Mouse (Mus musculus) left cerebral cortex, postnatal 14 days (tissue): ENCODE measurements around the gene Zmynd10. TPM values are rescaled to one million over a fixed set of nuclear protein-coding genes. Genes with fewer than 3 reads are reported as not detected.
"Not testable (repeated sequence)": the region's sequence is repeated elsewhere in the genome, so short reads cannot be mapped to it uniquely, and the experiment has no call there.

Experiments
- DNase-seq, 2 experiments: peaks; one replicate each; pipeline ENCODE4 v3.0.0; 2021 to 2022; ENCODE audit warnings: low spot score in 2 of 2, mixed read lengths in 1 of 2
- intact Hi-C: fragments of 180-260 bp; cut with DNase I; formaldehyde crosslinking; loops from one replicate; pipeline ENCODE4 v1.15.1; 2025
- total RNA-seq, 2 experiments: library from RNA; stranded (reverse); gene quantifications; 2 replicates each; pipeline ENCODE4 v1.2.3; 2021

Zmynd10 gene
- total RNA-seq, 2 experiments from 2014 or later = 2.3 to 3.1 TPM

DNA sequence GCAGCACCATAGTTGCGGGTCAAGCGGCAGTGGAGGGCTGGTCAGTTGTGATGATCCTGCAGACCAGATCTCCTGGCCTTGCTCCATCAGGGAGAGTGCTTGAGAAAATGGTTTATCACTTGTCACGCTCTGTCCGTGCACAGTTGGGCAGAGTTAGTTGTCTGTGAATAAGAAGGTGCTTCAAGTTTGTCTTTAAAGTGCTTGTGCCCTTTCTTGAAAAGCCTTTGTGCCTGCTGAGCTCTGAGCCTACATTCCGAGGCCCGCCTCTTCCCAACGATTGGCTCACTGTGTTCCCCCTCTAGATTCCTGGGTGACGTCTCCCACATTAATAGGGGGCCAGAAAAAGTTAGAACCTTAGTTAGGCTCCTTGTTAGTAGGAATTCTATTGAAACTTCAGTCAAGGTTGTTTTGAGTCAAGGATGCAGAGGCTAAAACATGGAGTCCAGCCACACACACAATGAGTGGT is 4.8 kb downstream of the Zmynd10 start:
- intact Hi-C loops = no loop called here
- no peak for DNase-seq

GRCm38 (mm10) chr9:107552690-107553393 is 5.7 kb downstream of the Zmynd10 start:
- no peak for DNase-seq
- intact Hi-C loops = no loop called here

- intact Hi-C loops = no loop called here
- DNase-seq = no peak
These were observed 6.6 kb downstream of the Zmynd10 start for GRCm38 (mm10) chr9:107553541-107554318.

DNA sequence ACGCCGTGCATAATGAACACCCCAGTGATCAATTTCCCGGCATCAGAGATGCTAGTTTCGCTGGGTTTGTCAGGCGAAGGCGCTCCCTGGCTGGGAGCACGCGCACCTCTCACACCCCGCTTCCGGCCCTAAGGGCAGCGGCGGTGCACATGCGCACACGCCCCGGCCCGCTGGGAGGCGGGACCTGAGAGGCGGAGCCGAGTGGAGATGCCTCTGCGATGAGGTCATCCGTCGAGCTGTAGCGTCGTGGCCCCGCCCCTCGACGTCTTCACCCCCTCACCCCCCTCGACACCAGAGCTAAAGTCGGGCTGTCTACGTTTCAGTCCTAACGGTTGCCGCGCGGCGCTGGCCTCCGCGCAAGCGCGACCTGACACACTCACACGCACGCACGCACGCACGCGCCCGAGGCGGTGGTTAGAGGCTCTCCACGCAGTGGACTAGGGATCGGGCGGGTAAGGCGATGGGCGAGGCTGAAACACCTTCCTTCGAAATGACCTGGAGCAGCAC is 7.3 kb downstream of the Zmynd10 start:
- DNase-seq = peak; percentile 96 to 97
- intact Hi-C loops = no loop called here

DNA sequence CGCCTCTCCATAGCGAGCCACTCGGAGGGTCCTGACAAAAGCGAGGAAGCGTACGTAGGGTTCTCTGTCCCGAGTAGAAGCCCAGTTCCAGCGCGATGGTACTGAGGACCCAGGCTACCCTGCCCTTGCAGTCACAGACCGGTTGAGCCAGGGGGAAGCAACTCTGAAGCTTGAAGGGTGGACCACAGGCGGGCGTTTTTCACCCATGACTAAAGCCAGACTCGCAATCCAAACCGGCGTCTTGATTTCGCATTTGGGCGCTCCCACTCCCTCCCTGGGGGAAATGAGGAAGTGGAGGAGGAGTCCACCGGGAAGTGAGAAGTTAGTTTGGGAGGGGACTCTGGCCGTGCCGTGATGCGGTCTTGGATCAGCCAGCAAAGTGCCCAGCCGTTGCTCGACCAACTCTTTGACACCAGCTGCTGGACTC is 7.9 kb downstream of the Zmynd10 start:
- DNase-seq = no peak
- intact Hi-C loops = no loop called here

DNA sequence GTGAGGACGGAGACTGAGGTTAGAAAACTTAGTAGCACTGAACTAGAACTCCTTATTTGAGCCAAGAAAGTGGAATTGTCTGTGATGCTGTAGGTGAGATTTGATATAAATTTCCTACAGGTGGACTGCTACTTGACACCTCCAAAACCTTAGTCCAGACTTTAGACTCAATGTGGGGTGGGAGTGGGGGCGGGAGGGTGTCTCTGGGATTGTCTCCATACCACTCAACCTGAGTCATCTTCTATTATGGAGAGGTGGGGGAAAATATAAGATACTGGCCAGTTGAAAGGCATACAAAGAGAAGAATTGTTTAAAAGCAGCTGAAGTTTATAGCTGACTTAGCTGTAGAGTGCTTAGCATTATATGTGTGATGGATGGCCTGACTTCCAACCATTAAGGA is 8.6 kb downstream of the Zmynd10 start:
- intact Hi-C loops = no loop called here
- no peak for DNase-seq

DNA sequence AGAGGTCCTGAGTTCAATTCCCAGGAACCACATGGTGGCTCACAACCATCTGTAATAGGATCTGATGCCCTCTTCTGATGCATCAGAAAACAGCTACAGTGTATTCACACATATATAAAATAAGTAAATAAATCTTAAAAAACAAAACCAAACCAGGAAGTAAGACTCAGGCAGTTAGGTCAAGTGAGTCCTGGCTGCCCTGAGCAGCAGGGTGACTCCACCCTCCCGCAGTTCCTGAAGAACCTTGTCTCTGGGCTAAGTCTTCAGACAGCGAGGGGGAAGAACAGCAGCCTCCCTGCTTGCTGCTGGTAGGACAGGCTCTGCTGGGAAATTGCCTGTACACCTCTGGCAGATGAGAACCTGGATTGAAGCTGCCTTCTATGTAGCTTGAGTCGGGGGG is 9.2 kb downstream of the Zmynd10 start:
- intact Hi-C loops = no loop called here
- DNase-seq = no peak

DNA sequence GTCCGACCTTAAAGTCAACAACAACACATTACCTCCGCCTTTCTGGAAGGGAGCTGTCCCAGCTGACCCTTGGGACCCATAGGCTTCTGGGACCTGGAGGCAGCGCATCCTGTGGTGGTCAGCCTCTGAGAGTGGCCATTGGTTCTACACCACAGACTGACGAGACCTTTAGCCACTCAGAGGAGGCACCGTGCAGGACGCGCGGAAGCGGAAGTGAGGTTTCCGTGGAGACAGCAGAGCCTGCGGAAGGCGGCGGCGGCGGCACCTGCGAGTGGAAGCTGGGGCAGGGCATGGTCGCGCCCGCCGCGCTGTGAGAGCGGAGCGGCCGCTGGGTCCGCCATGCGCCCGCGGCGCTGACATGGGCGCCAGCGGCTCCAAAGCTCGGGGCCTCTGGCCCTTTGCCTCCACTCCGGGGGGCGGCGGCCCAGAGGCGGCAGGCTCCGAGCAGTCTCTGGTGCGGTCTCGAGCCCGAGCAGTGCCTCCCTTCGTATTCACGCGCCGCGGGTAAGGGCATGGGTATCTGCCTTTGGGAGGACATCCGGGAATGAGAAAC is 16.0 kb downstream of the Zmynd10 start, which contains the start of gene Tusc2:
Gene Tusc2, plus strand, starts transcription at position 227 of the 553 bp plus-strand sequence.
- intact Hi-C loops = no loop called here
- DNase-seq = peak; percentile 96 to 97

- intact Hi-C loops, DNase-seq: not testable (repeated sequence)
These were observed 18.5 kb downstream of the Zmynd10 start for GRCm38 (mm10) chr9:107565556-107565955.

DNA sequence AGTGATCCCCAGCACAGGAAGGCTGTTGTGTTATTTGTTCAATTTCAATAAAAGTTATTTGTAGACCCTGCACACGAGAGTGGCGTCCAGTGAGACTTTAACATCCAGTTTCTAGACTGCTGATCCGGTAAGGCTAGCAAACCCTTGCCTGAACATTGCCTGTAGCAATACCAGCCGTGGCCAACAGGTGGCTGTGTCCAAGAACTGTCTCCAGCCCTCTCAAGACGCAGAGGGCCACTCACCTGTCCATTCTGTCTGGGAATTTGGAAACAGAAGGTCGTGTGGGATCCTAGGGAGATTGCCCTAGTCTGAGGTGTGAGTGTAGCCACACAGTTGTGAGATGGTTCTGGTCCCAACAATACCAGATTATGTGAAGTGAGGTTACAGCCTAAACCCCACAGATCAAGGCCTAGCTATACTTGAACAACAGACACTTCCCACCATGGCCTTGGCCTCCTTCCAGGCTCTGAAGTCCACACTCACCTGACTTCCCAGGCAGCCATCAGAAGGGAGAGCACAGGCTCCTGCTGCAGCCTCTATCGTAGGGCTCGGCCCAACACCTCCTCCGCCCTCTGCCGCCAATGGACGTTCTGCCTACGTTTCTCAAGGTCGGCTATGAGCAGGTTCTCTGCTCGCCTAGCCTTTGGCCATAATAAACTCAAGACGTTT is 19.1 kb downstream of the Zmynd10 start:
- intact Hi-C loops = no loop called here
- peak; percentile 76 to 81 for DNase-seq

- no peak for DNase-seq
- intact Hi-C loops = no loop called here
These were observed 19.8 kb downstream of the Zmynd10 start for GRCm38 (mm10) chr9:107566855-107567254.

DNA sequence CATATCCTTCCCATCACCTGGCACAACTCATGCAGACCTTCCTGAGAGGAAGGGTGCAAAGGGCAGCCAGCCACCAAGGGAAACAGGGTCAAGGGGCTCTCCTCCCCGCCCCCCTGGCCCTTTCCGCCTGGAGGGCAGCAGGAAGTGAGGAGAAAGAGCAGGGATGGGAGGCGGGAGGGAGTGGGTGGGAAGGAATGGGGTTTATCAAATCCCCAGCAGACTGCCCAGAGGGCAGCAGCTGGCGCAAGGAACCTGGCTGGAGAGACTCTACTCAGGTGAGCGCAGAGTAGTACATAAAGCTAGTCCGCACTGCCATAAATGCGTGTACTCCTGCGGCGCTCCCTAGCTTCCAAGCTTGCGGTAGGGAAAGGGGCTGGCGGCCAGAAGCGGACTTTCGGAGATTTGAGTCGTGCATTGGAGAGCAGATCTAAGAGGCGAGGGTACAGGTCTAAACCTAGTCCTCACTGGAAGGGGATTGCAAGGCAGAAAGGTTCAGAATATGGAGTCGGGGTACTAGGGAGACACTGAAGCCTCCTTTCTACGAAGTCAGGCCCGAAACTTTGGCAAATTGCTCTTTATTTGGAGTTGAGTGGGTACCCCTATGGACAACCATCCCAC is 20.7 kb downstream of the Zmynd10 start, which contains the start of gene Hyal2:
Gene Hyal2, plus strand, starts transcription at position 244 of the 618 bp plus-strand sequence.
- DNase-seq = no peak
- intact Hi-C loops = no loop called here

DNA sequence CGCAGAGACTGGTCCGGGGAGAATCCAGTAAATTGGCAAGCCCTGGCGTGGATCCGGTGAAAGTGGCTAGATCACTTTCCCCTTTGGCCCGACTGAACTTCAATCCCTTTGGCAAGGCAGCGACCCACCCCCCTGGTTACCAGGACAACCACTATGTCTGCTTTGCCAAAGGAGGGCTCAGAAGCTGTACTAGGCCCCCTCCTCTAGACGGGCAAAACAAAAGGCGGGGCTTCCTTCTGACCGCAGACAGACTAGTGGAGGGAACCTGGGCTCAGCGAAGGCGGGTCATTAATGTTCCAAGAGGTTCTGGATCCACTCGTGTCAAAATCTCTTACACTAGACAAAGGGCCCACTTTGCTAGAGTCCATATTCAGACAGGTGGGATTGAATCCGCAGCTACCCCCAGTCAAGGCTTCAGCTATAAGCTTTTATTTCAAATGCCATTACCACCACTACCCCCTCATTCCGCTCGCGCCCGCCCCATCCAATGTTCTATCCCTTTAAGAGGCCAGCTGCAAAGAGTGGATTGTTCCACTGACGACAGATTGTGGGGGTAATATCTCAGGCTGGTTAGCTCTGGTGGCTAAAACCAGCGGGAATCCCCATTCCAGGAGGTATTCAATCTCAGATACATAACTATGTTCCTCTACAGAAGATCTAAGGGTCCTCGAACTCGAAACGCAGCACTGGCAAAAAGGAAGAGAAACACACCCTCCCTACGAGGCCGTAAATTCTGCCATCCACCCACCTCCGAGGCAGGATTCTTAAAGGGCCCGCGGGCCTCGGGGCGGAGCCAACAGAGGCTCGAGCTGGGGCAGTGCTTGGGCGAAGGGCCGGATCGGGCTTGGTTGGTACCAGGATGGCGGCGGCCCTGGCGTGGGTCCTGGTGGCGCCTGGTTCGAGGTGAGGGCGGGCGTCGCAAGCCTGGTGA is 21.5 kb downstream of the Zmynd10 start:
- DNase-seq = peak; percentile 81 to 82
- intact Hi-C loops = no loop called here

- intact Hi-C loops = no loop called here
- no peak for DNase-seq
These were observed 22.2 kb downstream of the Zmynd10 start for GRCm38 (mm10) chr9:107569270-107569669.

DNA sequence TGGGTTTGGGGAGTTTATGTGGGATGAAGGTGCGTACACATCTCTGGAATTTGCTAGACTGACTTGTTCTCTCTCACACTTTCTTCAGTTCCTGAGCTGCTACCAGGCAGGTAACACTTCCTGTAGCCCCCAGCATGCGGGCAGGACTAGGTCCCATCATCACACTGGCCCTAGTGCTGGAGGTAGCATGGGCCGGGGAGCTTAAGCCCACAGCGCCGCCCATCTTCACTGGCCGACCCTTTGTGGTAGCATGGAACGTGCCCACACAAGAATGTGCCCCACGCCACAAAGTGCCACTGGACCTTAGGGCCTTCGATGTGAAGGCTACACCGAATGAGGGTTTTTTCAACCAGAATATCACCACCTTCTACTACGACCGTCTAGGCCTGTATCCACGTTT is 22.9 kb downstream of the Zmynd10 start:
- DNase-seq = no peak

GRCm38 (mm10) chr9:107570845-107571244 is 23.7 kb downstream of the Zmynd10 start:
- no peak for DNase-seq
- intact Hi-C loops = no loop called here

More for the DNA sequence above, 22.9 kb downstream of the Zmynd10 start:
- intact Hi-C loops = no loop called here

- intact Hi-C loops = no loop called here
- no peak for DNase-seq
These were observed 24.6 kb downstream of the Zmynd10 start for GRCm38 (mm10) chr9:107571534-107572326.
